Mouse (Mus musculus) lung, postnatal 25 days (tissue): ENCODE results near the gene Alg2.

ENCODE experiments used
- DNase-seq: peaks from one replicate; pipeline ENCODE4 v3.0.0; 2022; ENCODE audit warnings: low spot score

The Alg2 gene

GRCm38 (mm10) chr4:47449586-47450522 is 24.3 kb downstream of the Alg2 start:
- no peak for DNase-seq

GRCm38 (mm10) chr4:47449116-47449515 is 25.0 kb downstream of the Alg2 start:
- DNase-seq: no peak

DNA sequence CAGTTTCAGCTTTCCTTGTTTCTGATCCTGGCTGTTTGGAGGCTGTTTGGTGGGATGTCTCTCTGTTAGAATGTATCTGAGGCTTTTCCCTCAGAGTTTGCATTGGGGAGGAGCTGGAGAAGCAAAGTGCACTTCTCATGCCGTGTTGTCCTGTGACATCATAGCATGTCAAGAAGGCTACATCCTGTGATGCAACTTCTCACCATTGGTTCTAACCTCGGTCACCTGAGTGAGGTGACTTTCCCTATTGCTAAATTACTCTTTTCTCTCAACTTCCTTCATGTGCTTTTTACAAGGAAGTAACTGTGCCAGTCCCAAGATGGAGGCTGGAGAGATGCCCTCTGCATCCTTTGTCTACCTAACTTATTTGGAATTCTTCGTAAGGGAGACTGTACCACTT is 25.6 kb downstream of the Alg2 start:
- DNase-seq: no peak

- no peak for DNase-seq
Measured at GRCm38 (mm10) chr4:47440951-47441350, 33.2 kb downstream of the Alg2 start.

DNA sequence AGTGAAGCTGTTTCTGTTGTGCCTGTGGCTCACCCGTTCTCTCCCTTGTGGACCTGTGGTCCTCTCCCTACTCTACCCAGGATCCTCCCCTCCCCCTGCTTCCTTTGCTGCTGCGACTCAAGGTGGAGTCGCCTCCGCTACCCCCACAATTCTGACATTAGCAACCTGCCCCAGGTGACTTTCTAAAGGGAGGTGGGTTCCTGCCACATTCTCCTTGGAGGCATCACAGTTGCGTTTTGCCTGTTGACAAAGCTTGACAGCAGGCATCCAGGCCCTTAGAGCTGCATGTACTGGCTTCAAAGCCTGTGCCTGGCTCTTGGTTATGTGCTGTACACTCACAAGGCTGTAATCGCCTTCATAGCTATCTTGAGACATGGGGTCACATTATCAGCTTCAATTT is 35.2 kb downstream of the Alg2 start:
- DNase-seq: no peak

DNA sequence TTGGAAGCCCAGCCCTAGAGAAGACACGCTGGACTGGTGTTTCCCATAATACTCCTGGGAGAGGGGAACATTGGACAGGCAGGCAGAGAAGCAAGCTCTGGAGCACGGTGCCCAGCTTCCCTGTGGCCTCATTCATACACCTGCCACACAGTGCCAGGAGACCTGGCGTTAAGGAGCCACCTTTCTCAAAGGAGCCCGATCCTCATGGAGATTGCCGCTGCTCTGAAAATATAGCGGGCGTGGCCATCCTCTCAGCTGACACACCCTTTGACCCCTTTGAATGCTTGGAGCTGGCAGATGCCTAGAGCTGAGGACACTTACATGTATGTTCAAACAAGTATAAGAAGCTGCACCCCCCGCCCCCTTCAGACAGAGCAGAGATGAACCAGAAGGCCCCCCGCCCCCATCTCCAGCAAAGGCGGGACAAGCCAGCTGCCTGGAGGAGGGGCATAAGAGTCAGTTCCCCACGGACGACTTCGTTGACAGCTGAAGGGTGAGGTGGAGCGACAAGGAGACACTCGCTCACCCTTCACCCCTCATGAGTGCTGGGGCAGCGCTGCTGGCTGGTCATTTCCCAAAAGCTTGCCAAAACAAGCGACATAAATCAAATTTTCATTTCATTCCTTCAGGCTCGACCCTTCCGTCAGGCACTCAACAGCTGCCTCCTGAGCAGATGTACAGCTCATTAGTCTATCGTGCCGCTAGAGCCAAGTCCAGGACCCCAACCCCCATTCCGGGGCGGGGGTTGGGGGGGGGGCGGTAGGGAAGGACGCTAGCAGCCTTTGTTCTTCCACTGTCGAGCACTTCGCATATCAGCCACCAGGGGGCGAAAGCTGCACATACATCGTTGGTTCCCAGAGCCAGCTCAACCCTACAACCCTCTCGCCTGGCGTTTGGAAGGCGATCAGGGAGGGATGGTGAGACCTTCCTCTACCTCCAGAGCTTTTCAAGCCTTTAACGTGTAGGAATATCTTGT is 36.5 kb downstream of the Alg2 start:
- peak; percentile 83 for DNase-seq

- no peak for DNase-seq
Measured at GRCm38 (mm10) chr4:47435566-47436360, 38.4 kb downstream of the Alg2 start.

DNA sequence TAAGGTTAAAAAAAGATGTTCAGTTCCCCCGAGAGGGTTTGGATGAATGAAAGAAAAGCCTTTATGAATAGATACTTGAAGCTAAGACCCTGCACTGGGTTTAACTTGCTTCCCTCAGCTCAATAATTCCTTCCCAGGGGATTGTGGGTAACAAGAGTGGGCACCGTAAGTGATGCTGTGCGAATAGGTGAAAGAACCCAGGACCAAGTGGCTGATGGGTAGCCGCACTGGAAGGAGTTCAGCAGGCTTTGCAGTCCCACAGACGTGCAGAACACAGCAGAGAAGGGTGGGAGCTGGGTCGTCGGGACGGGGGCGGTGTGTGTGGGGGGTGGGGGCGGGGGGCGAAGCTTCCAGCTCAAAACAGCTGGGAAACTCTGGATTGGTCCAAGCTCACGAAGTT is 39.0 kb downstream of the Alg2 start:
- no peak for DNase-seq

DNA sequence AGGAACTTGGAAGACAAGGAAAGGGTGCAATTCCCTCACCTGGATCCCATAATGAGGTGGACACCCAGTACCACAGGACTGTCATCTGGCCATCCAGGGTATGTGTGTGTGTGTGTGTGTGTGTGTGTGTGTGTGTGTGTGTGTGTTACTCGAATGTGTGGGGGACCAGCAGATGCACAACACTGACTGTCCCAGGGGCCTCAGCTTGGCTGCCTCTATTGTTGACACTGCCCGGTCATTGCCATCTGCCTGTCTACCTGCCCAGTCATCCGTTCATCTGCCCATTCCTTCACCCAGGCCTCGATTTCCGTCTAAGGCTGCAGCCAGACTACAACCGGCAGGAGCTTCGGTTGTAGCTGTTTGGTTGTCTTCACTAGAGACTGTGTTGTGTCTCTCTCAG is 41.4 kb downstream of the Alg2 start:
- DNase-seq: no peak

DNA sequence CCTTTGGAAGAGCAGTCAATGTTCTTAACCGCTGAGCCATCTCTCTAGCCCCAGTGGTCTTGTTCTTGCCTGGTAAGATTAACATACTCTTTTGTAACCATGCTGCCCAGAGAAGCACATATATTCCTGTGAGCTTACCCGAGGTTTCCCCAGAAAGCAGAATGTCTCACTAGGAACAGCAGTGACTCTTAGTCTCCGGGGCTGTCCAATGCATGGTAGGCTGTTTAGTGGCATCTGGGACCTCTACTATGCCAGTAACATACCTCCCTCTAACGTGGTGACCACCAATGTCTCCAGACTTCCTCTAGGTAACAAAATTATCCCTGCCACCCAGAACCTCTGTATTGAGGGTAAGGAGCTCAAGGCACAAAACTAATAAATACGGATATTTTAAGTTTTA is 43.1 kb downstream of the Alg2 start:
- DNase-seq: no peak

DNA sequence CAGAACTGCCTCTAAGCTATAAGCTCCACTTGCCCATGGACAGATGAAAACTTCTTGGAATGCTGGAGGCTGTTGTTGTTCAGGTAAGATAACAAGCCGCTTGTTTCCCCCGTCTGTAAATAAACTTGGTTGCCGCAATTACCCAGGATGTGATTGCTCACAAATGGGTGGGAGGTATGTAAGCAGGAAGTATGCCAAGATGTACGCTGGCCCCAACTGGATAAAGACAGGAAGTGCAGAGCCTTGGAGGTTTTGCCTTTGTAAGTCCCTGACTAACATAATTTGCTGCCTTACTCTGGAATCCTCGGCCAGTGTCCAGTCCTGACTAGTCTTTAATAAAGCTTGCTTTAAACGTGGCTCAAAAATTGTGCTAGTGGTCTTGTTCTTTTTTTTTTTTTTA is 43.6 kb downstream of the Alg2 start:
- no peak for DNase-seq

- no peak for DNase-seq
Measured at GRCm38 (mm10) chr4:47427606-47428005, 46.5 kb downstream of the Alg2 start.

DNA sequence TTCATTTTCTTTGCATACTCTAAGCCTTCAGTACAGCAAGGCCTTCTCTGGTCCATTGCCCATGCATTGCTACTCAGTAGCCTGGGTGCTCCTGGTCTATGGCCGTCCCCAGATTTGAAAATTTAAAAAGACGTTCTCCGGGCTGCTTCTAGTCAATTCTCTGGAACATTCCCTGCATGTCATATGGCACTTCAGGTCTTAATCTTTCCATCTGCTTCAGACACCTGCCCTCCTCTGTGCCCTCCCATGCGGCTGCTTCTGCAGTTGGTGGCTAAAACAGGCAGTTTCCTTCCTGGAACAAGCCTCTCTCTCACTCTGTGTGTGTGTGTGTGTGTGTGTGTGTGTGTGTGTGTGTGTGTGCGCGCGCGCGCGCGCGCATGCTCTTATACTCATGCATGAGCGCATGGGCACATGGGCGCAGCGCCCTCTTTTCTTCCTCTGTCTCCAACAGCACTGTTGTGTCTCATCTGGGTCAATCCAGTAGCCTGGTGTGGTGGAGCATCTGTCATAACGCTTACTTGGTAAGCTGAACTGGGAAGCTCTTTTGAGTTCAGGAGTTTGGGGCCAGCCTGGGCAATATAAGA is 48.8 kb downstream of the Alg2 start:
- DNase-seq: no peak

DNA sequence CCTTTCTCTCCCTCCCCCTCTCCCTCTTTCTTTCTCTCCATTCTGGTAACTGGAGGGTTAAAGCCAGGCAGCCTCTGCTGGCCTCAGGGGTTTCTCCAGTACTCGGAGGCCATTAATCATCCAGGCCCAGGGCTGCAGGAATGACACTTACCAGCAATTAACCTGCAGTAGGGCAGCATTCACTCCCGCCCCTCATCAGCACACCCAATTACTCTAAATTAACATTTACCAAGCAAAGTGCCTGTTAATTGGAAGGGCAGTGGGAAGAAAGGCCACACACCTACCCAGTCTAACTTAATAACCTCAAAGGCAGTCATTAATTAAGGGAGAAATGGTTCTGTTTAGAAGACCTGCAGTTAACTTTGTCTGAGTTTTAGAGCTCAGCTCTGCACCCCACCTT is 49.8 kb downstream of the Alg2 start:
- no peak for DNase-seq

DNA sequence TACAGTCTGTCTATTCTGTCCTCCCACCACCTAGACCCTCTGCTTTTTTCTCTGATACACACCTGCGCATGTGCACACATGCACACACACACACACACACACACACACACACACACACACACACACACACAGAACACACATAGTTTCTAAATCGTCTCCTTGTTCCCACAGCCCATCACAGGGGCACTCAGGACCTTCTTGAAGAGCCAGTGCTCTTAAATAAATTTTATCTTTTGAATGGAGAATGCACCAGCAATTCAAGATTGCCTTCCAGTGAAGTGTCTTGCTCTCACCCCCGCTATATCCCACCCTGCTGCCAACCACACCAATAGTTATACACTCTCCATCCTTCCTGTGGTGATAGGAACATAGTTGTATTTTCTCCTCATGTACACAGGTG is 51.2 kb downstream of the Alg2 start:
- no peak for DNase-seq

- no peak for DNase-seq
Measured at GRCm38 (mm10) chr4:47422194-47422593, 51.9 kb downstream of the Alg2 start.

DNA sequence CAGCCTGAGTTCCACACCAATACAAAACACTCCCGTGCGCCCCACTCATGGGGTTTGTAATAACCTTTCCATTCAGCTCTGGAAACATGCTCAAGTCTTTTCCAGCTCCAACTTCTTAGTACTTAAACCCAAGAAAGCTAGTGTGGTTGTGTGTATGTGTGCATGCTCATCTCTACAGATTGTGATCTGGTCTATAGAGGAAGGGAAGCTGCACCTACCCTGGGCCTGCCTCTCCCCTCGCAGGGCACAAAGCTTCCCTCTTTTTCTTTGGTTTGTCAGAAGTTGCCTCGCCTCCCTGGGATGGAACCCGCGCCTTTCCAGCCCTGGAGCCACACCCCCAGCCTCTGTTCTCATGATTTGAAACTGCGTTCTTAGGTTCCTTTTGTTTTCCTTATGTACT is 53.9 kb downstream of the Alg2 start:
- no peak for DNase-seq

- DNase-seq: no peak
Measured at GRCm38 (mm10) chr4:47419268-47419973, 54.7 kb downstream of the Alg2 start.

GRCm38 (mm10) chr4:47417871-47418270 is 56.3 kb downstream of the Alg2 start:
- no peak for DNase-seq
